Mouse (Mus musculus) limb, embryonic 11.5 days (tissue): ENCODE measurements around the gene Rchy1. TPM values are rescaled to one million over a fixed set of nuclear protein-coding genes. Genes with fewer than 3 reads are reported as not detected.

Experiments used
- ATAC-seq: fragments of 200-750 bp; cut with Nextera tagmentation; 2 replicates; pipeline ENCODE4 v1.8.0; 2017; ENCODE audit warnings: low read depth; ENCODE audit not compliant: insufficient number of reproducible peaks, low FRiP score, low TSS enrichment
- DNase-seq: peaks from one replicate; pipeline ENCODE4 v3.0.0-alpha.2; 2015; ENCODE audit warnings: low spot score
- H3K27ac ChIP-seq: fragments of 300-500 bp; sonication (generic); replicated peaks from 2 replicates; pipeline ENCODE4 v1.5.1; 2014; ENCODE audit warnings: low read depth, mild to moderate bottlenecking, low read length
- H3K27me3 ChIP-seq: fragments of 300-500 bp; sonication (generic); 2 replicates; pipeline ENCODE4 v1.6.1; 2014; ENCODE audit warnings: mild to moderate bottlenecking, low read length, mixed read lengths; ENCODE audit not compliant: control insufficient read depth, insufficient read depth
- H3K36me3 ChIP-seq: fragments of 300-500 bp; sonication (generic); 2 replicates; pipeline ENCODE4 v1.6.1; 2014; ENCODE audit warnings: mild to moderate bottlenecking, low read length, moderate library complexity, mixed read lengths; ENCODE audit not compliant: control insufficient read depth, insufficient read depth
- H3K4me1 ChIP-seq: fragments of 300-500 bp; sonication (generic); 2 replicates; pipeline ENCODE4 v1.6.1; 2014; ENCODE audit warnings: low read length, mixed read lengths; ENCODE audit not compliant: control insufficient read depth, insufficient read depth
- H3K4me2 ChIP-seq: fragments of 300-500 bp; sonication (generic); 2 replicates; pipeline ENCODE4 v1.6.1; 2014; ENCODE audit warnings: low read depth, mild to moderate bottlenecking, moderate library complexity; ENCODE audit not compliant: severe bottlenecking
- H3K4me3 ChIP-seq: fragments of 300-500 bp; sonication (generic); 2 replicates; pipeline ENCODE4 v1.5.1; 2014; ENCODE audit warnings: low read depth, low read length
- H3K9ac ChIP-seq: fragments of 300-500 bp; sonication (generic); 2 replicates; pipeline ENCODE4 v1.6.1; 2014; ENCODE audit warnings: mild to moderate bottlenecking, low read length
- H3K9me3 ChIP-seq: fragments of 300-500 bp; sonication (generic); 2 replicates; pipeline ENCODE4 v1.6.1; 2016; ENCODE audit warnings: low read length; ENCODE audit not compliant: control insufficient read depth
- WGBS: fragments of 180-500 bp; shearing (Covaris S2); extraction: QIAGEN DNeasy Blood & Tissue Kit; methylation state at CpG from one replicate; pipeline ENCODE4 v1.1.7; 2014; 5-methylcytosine and 5-hydroxymethylcytosine counted together
- polyA plus RNA-seq: library from polyadenylated mRNA; unstranded; fragments of >200 nt; fragmentation: Nextera tagmentation; extraction: Ambion mirVana; gene quantifications from 2 replicates; pipeline ENCODE4 v1.2.1, GENCODE M21; 2014

Gene Rchy1
- polyA plus RNA-seq, 1 experiment from 2014 or later, result 47.7 TPM

- no peak overlapping the region for H3K9ac ChIP-seq
- H3K4me3 ChIP-seq, result no peak overlapping the region
- DNase-seq (no peak), ATAC-seq (no peak)
- H3K9me3 ChIP-seq, result no peaks in the 10 kb centered on the region
- H3K4me1 ChIP-seq, result no peaks in the 10 kb centered on the region
- no peak overlapping the region for H3K27ac ChIP-seq
- no peaks in the 10 kb centered on the region for H3K27me3 ChIP-seq
- H3K4me2 ChIP-seq, result no peak overlapping the region
- WGBS, result 86% methylated on average over 9 of the region's 9 CpGs
- no peaks in the 10 kb centered on the region for H3K36me3 ChIP-seq
Measured at GRCm38 (mm10) chr5:91989261-91989660, 26.4 kb upstream of the Rchy1 start.

GRCm38 (mm10) chr5:91987799-91988198, 24.9 kb upstream of the Rchy1 start:
- 96% methylated on average over 2 of the region's 2 CpGs for WGBS
- DNase-seq (no peak), ATAC-seq (no peak)
- no peaks in the 10 kb centered on the region for H3K9me3 ChIP-seq
- no peak overlapping the region for H3K9ac ChIP-seq
- H3K4me1 ChIP-seq, result no peaks in the 10 kb centered on the region
- H3K4me2 ChIP-seq, result no peak overlapping the region
- no peak overlapping the region for H3K27ac ChIP-seq
- H3K36me3 ChIP-seq, result no peaks in the 10 kb centered on the region
- no peak overlapping the region for H3K4me3 ChIP-seq
- no peaks in the 10 kb centered on the region for H3K27me3 ChIP-seq

GRCm38 (mm10) chr5:91987236-91987635, 24.4 kb upstream of the Rchy1 start, which contains the start of gene Odaph:
Gene Odaph (plus strand): TSS chr5:91987475.
- WGBS, result 81% methylated on average over 4 of the region's 4 CpGs
- Histone ChIP-seq H3K4me1 (no peaks in the 10 kb centered on the region), H3K9me3 (no peaks in the 10 kb centered on the region), H3K4me3 (no peak within 1 kb of the TSS), H3K9ac (no peak within 1 kb of the TSS), H3K36me3 (no peaks in the 10 kb centered on the region), H3K27ac (no peak within 1 kb of the TSS), H3K4me2 (no peak within 1 kb of the TSS), H3K27me3 (no peaks in the 10 kb centered on the region)
- ATAC-seq, result no peak
- no peak for DNase-seq

GRCm38 (mm10) chr5:91985721-91986120, 22.9 kb upstream of the Rchy1 start:
- Histone ChIP-seq H3K27me3 (no peaks in the 10 kb centered on the region), H3K4me1 (no peaks in the 10 kb centered on the region), H3K4me3 (no peak overlapping the region), H3K36me3 (no peaks in the 10 kb centered on the region), H3K9ac (no peak overlapping the region), H3K4me2 (no peak overlapping the region), H3K9me3 (no peaks in the 10 kb centered on the region), H3K27ac (no peak overlapping the region)
- no peak for DNase-seq
- ATAC-seq, result no peak
- WGBS, result 62% methylated on average over 2 of the region's 2 CpGs

- H3K4me1 ChIP-seq, result no peaks in the 10 kb centered on the region
- ATAC-seq, result no peak
- no peaks in the 10 kb centered on the region for H3K27me3 ChIP-seq
- no peak overlapping the region for H3K27ac ChIP-seq
- no peak overlapping the region for H3K4me2 ChIP-seq
- WGBS, result 70% methylated on average over 2 of the region's 2 CpGs
- no peak for DNase-seq
- no peaks in the 10 kb centered on the region for H3K36me3 ChIP-seq
- H3K9ac ChIP-seq, result no peak overlapping the region
- H3K9me3 ChIP-seq, result no peaks in the 10 kb centered on the region
- H3K4me3 ChIP-seq, result no peak overlapping the region
Measured at GRCm38 (mm10) chr5:91983490-91983889, 20.6 kb upstream of the Rchy1 start.

- ATAC-seq (no peak), DNase-seq (no peak)
- Histone ChIP-seq H3K36me3 (no peaks in the 10 kb centered on the region), H3K9ac (no peak overlapping the region), H3K9me3 (no peaks in the 10 kb centered on the region), H3K4me3 (no peak overlapping the region), H3K27ac (no peak overlapping the region), H3K4me2 (no peak overlapping the region), H3K27me3 (no peaks in the 10 kb centered on the region), H3K4me1 (no peaks in the 10 kb centered on the region)
- 91% methylated on average over 11 of the region's 11 CpGs for WGBS
Measured at GRCm38 (mm10) chr5:91981176-91981840, 18.4 kb upstream of the Rchy1 start.

- no peaks in the 10 kb centered on the region for H3K9me3 ChIP-seq
- no peak overlapping the region for H3K4me2 ChIP-seq
- no peaks in the 10 kb centered on the region for H3K36me3 ChIP-seq
- H3K9ac ChIP-seq, result no peak overlapping the region
- WGBS, result 77% methylated on average over 2 of the region's 2 CpGs
- no peaks in the 10 kb centered on the region for H3K27me3 ChIP-seq
- no peak overlapping the region for H3K27ac ChIP-seq
- no peaks in the 10 kb centered on the region for H3K4me1 ChIP-seq
- ATAC-seq (no peak), DNase-seq (no peak)
- no peak overlapping the region for H3K4me3 ChIP-seq
Measured at GRCm38 (mm10) chr5:91977397-91977770, 14.5 kb upstream of the Rchy1 start.

- WGBS, result 80% methylated on average over 10 of the region's 10 CpGs
- DNase-seq (no peak), ATAC-seq (no peak)
- Histone ChIP-seq H3K4me1 (no peaks in the 10 kb centered on the region), H3K27ac (no peak overlapping the region), H3K27me3 (no peaks in the 10 kb centered on the region), H3K36me3 (no peaks in the 10 kb centered on the region), H3K9ac (no peak overlapping the region), H3K4me2 (no peak overlapping the region), H3K9me3 (no peaks in the 10 kb centered on the region), H3K4me3 (no peak overlapping the region)
Measured at GRCm38 (mm10) chr5:91976566-91977396, 13.9 kb upstream of the Rchy1 start.
